Mouse (Mus musculus) gonadal fat pad, adult 2 months (tissue): ENCODE data around the gene Spata21. TPM values are rescaled to one million over a fixed set of nuclear protein-coding genes. Genes with fewer than 3 reads are reported as not detected.
A peak's percentile ranks its signal among the peaks of the same experiment; 100 is the strongest.
"Not testable (repeated sequence)": the region's sequence is repeated elsewhere in the genome, so short reads cannot be mapped to it uniquely, and the experiment has no call there.

Source experiments
- DNase-seq: peaks from one replicate; pipeline ENCODE4 v3.0.0-alpha.2; 2012; ENCODE audit warnings: low read depth
- polyA plus RNA-seq: library from polyadenylated mRNA; depleted of rRNA; stranded (reverse); fragments of >200 nt; gene quantifications from 2 replicates; pipeline ENCODE4 v1.2.3, GENCODE M21; 2012

Gene Spata21
- polyA plus RNA-seq, 1 experiment = 1.5 TPM

- DNase-seq = no peak
Measured at GRCm38 (mm10) chr4:141130704-141131342, 42.7 kb downstream of the Spata21 start.

GRCm38 (mm10) chr4:141131531-141132061 is 43.5 kb downstream of the Spata21 start:
- no peak for DNase-seq

- DNase-seq = no peak
Measured at GRCm38 (mm10) chr4:141132191-141132590, 44.1 kb downstream of the Spata21 start.

GRCm38 (mm10) chr4:141133227-141133626 is 45.1 kb downstream of the Spata21 start:
- DNase-seq = no peak

- DNase-seq = no peak
Measured at GRCm38 (mm10) chr4:141134031-141134441, 45.9 kb downstream of the Spata21 start.

- DNase-seq = no peak
Measured at GRCm38 (mm10) chr4:141134751-141135530, 46.8 kb downstream of the Spata21 start.

GRCm38 (mm10) chr4:141136126-141136525 is 48.0 kb downstream of the Spata21 start:
- no peak for DNase-seq

GRCm38 (mm10) chr4:141137740-141138139 is 49.6 kb downstream of the Spata21 start:
- not testable (repeated sequence) for DNase-seq

- no peak for DNase-seq
Measured at GRCm38 (mm10) chr4:141138425-141139115, 50.4 kb downstream of the Spata21 start.

GRCm38 (mm10) chr4:141139116-141139970 is 51.2 kb downstream of the Spata21 start, which contains the start of gene Szrd1:
TSS of gene Szrd1 (minus strand) at chr4:141139775.
- peak; percentile 82 for DNase-seq

GRCm38 (mm10) chr4:141140354-141140753 is 52.2 kb downstream of the Spata21 start:
- DNase-seq = not testable (repeated sequence)

GRCm38 (mm10) chr4:141140967-141141366 is 52.8 kb downstream of the Spata21 start:
- no peak for DNase-seq

GRCm38 (mm10) chr4:141142285-141142811 is 54.2 kb downstream of the Spata21 start:
- no peak for DNase-seq

- DNase-seq = not testable (repeated sequence)
Measured at GRCm38 (mm10) chr4:141145124-141145523, 57.0 kb downstream of the Spata21 start.

- DNase-seq = no peak
Measured at GRCm38 (mm10) chr4:141146491-141147033, 58.4 kb downstream of the Spata21 start.

- no peak for DNase-seq
Measured at GRCm38 (mm10) chr4:141147112-141148008, 59.2 kb downstream of the Spata21 start, which contains the start of gene Fbxo42. TSS of gene Fbxo42 (plus strand) at chr4:141147913.

GRCm38 (mm10) chr4:141148009-141148801 is 60.1 kb downstream of the Spata21 start:
- DNase-seq = no peak

- no peak for DNase-seq
Measured at GRCm38 (mm10) chr4:141149116-141149515, 61.0 kb downstream of the Spata21 start.

- DNase-seq = no peak
Measured at GRCm38 (mm10) chr4:141157485-141157884, 69.4 kb downstream of the Spata21 start.
